Mouse (Mus musculus): ENCODE results near the gene Focad.

Focad gene

DNA sequence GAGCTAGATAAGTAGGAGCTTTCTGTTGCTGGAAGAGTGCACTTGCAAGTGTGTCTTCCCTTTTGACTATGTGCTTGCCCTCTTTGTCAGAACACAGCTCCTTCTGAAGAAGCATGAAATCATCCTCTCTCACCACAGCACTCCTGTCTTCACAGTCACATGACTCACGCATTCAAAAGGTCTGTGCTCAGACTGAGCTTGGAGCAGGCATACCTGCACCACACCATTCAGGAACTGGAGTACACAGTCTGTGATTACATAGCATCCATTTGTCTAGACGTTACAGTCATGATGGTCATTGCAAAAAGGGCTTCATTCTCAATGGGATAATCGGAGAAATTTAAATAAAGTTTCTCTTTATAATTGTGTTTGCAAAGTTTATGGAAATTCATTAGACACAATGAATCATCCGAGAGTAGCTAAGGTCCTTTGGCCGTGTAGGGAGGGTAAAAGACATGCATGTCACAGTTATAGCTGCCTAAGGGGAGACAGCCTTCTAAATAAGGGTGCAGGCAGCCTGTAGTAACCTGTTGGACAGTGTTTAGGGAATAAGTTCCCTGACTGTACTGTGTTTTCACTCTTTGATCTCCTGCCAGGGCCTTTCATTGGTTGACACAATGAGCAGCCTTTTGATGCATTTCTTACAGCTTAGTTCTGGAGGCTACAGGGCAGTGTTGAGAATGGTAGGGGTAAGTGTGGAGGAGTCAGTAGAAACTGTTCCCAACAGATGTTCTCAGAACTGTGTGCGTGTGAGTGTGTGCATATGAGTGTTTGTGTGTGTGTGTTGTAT lies 206.6 kb downstream of the Focad start:
- no peak for DNase-seq (ENCODE audit: low read depth, low spot score)

DNA sequence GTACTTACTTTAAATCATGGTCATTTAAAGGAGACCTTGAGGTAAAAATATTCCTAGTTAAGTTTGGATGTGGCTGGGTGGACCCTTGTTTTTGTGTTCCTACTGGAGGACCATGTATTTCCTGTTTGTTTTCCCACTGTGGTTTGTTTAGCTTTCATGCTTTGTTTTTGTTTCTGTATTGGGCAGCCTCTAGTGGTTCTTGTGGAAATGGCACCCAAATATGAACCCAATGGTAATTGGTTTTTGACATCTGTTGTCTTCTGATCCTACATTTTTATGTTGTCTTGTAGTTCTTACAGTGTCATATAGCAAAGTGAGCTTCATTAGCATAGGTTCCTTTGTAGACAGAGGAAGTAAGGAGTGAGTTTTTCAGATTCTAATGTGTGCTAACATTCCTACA lies 207.9 kb downstream of the Focad start:
- DNase-seq (ENCODE audit: low read depth, low spot score): peak; percentile 56

DNA sequence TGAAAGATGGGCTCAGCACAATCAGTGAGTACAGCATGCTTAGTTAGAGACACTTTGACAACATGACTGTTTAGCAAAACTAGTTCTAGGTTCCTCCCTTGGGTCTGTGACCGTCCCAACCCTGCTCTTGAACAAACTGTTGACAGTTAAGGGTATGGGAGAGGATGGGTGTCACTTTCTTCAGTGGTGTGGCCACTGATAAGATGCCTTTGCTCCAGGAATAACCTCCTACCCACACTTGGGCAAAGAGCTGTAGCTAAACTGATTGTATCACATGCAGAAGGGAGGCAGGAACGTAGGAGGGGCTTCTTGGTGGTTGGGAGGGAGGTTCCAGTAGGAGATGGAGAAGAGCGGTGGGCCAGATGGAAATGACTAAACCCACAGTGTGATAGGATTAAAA lies 213.3 kb downstream of the Focad start:
- no peak for DNase-seq (ENCODE audit: low read depth, low spot score)

DNA sequence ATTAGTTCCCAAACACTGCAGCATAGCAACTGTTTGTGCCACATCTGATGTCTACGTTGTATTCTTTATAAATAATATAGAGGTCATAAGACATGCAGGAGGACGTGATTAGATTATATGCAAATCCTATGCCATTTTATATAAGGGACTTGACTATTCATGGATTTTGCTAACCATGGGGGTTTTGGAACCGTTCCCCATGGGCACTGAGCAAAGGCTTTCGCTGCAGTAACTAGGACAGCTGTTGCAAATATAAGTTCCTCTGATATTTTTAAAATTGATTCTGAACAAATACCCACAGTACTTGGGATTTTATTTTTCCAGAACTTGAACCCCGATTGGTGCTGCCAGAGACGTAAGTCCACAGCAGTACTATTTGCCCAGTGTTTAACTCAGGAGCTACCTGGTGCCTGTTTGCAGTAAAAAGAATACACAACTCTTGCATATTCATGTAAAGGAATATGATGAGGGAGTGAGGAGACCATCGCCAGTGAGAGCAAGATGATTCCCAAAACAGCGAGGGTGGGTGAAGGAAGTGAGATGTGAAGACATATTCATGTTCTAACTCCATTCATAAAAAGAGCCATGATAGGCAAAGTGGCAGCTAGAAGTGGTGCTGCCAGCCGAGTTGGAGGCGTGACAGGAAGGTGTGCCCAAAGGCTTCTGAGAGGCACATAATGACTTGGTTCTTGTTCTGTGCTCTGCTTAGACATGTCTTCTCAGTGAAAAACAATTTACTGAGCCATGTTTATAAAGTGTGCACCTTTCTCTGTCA lies 214.1 kb downstream of the Focad start:
- DNase-seq (ENCODE audit: low read depth, low spot score): peak; percentile 42

DNA sequence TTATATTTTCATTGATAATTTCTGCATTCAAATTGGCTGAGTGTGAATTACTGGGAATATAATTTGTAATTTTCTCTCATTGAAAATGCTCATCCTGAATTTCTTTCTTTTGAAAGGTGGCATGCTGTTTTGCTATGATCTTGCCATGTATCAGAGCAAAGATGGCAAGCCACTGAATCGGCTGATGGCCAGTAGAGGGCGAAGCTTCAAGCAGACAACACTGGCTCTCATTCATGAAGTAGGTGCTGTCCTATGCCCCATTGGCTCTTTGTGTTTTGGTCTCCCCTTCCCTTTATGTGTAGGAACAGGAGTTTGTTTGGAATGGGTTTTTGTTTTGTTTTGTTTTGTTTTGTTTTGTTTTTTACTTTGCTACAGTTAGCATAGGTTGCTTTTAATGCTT lies 215.2 kb downstream of the Focad start:
- peak; percentile 55 for DNase-seq (ENCODE audit: low read depth, low spot score)

DNA sequence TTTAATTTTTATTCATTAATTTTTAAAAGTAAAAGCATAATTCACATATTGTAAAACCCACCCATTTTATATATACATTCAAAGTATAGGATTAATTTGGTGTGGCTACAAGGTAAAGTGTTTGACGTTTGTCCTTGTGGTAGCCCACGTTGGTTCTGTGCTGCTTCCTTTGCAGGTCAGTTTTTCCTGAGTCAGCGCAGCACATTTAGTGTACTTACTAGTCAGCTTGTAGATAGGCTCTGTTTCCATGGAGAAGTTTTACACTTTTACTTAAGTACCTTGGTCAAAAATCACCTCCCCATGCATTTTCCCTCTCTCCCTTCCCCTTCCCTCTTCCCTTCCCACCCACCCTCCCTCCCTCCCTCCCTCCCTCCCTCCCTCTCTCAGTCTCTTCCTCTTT lies 220.5 kb downstream of the Focad start:
- DNase-seq (ENCODE audit: low read depth, low spot score): no peak

DNA sequence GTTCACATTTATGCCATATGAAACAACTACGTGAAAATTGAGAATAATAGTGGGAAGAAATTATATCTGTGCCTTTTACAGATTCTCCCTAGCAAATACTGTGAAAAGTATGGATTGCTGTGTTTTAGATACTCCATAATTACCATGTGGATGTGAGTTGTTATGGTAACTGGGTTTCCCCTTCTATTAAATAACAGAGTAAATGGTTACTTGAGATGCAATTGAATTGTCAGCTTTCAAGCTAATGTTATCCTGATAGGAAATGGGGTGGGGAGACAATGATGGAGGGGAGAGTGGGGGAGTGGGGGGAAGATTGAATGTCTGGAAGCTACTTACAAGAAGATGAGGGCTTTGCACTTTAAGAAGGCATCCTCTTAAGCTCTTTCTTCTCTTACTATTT lies 225.6 kb downstream of the Focad start:
- peak; percentile 30 for DNase-seq (ENCODE audit: low read depth, low spot score)

DNA sequence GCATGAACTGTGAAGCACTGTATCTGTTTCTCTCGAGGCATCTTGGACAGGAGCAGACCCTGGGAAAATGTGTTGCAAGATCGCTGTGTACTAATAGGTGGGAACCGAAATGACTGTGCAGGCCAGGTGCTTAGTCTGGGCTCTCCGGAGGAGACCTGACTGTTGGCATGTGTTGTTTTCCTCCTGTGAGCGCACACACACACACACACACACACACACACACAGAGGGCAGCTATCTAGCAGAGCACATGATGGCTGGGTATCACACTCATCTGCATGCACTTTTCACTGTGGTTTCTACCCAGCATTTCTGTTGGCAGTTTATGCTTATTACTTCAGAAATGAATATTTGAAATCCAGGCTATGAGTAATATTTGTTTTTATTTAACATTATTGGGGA lies 231.0 kb downstream of the Focad start:
- no peak for DNase-seq (ENCODE audit: low read depth, low spot score)

DNA sequence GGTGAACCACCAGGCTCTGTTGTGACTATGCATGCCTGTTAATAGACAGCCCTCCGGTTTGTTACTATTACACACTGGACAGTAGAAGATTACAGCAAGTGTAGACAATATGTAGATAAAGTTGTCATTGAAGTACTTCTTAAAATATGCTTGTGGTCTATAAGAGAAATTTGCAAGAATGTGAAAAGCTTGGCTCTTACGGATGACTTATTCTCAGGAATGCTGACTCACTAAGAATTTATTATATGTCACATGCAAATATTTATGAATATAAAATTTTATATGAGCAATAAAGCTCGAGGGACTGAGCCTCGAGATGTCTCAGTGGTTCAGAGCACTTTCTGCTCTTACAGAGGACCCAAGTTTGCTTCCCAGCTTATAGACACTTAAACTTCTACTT lies 240.1 kb downstream of the Focad start:
- DNase-seq (ENCODE audit: low read depth, low spot score): no peak

DNA sequence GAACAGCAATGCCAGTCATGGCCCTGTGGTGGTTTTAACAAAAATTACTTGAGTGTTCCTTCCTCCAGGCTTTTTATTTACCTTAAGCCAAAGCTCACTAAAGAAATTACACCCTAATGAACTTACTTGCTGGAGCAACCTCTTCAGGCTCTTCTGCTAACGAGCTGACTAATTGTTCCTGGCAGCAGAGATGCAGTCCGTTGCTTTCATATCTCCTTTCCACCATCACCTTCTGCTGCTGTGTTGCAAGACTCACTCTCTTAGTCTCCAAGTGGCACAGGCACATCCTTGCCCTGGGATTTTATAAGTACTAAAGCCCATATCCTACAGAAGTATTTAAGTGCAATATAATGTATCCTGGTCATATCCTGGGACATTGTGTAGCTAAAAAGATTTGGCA lies 242.3 kb downstream of the Focad start:
- no peak for DNase-seq (ENCODE audit: low read depth, low spot score)

DNA sequence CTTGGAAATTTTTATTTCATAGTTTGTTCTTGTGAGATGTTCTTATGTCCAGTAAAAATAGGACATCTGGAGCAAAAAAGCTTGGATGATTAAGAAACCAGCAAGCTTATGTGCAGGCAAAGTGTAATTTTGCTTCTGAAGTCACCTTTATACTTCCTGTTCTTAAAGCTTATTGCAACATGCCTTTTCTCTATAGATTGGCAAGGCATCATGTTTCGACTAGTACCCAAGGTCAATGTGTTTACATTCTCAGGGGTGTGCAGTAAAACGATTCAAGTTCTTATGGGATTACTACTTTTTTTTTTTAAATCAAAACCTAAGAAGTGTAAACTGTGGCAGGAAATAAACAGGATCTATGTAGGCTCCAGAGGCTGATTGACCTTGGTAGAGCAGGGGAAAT lies 242.9 kb downstream of the Focad start:
- no peak for DNase-seq (ENCODE audit: low read depth, low spot score)

DNA sequence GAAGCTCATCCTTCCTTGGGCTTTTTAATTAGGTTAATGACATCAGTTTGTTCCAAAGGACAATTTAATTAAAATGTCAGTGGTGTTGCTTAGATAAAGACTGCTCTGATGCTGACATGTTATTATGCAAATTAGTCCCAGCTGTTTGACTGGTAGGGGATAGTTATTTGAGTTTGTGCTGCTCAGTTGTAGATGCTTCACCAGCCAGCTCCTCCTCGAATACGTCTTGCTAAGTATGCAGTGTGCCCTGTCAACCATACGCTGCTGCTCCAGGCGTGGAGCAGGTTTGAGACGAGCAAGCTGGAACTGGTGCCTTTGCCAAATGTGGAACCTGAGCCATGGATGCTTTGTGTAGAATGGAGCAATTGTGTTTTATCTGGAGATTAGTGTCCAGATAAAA lies 243.7 kb downstream of the Focad start:
- DNase-seq (ENCODE audit: low read depth, low spot score): no peak

DNA sequence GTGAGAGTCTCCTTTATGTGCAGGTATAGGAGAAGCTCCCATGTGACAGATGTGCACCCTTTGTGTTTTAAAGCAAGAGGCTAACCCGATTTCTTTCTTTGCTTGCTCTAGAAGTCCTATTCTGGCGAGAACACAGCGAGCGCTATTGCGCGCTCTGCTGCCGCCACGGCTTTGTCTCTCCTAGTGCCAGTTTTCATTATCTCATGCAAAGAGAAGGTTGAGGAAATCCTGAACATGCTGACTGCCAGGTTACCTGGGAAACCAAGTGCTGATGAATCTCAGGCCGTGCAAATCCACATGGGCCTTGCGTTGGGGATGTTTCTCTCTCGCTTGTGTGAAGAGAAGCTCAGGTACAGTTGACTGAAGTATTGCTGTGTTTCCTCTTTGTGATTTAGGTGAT lies 250.0 kb downstream of the Focad start:
- peak; percentile 72 for DNase-seq (ENCODE audit: low read depth, low spot score)

DNA sequence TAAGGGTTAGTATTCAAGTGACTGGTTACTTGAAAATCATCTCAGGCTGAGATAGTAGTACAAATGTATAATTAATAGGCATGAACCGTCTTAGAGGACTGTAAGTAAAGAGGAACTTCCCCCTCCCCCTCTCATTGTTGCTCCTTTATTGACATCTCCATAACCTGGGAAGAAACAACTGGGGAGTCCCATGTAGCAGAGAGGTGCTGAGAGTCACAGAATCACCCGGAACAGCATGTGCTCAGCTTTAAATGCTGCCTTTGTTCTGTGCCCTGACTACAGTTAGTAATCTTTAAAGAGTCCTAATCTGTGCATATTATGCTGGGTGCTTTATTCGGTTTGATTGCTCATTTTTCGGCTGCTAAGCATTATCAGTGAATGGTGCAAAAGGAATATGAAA lies 250.6 kb downstream of the Focad start:
- DNase-seq (ENCODE audit: low read depth, low spot score): no peak

DNA sequence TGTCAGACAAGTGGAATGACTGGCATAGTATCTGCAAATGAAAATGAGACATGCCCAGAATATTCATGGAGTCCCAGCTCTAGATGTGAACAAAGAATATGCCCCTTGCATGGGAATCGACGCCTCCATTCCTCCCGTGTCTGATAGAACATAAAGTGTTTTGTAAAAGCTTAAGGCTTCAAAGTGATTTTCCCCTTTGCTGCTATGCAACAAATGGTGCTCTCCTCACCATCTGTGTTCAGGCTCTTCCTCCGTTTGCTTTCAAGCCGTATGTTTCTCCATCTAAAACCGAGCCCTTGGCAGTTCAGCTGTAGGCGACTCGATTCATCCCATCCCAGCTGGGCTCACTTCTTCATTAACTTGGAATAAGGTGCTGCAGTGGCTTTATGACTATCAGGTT lies 251.5 kb downstream of the Focad start:
- DNase-seq (ENCODE audit: low read depth, low spot score): peak; percentile 76

DNA sequence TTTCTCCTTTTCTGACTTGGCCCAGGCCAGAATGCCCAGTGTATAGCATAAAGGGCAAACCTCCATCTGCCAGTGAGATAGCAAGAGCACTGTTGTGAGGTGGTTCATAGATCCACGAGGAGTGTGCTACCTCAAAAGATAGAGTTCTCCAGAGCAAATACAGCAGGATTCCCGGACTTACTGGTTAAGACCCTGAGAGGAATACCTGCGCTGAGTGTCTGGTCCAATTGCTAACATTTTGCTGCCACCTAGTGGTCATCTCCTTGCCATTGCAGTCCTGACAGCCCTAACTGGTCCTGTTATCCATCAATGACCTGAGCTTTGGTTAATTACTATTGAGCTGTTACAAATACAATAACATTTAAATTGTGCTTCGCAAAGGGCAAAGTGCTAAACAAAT lies 256.5 kb downstream of the Focad start:
- DNase-seq (ENCODE audit: low read depth, low spot score): peak; percentile 91

DNA sequence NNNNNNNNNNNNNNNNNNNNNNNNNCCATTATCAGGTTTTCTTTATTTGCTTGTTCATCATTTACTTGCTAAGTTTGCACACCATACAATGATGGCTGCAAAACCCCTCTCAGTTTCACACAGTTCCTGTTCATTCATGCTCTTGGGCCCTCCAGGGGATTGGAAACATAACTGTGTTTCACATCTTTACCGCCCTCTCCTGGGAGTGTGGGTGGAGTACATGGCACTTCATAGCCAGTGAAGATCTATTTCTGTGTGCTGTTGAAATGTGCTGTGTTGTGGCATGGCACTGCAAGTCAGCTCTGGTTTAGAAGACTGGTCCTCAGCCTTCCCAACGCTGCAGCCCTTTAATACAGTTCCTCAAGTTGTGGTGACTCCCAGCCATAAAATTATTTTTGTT lies 262.2 kb downstream of the Focad start:
- DNase-seq (ENCODE audit: low read depth, low spot score): peak; percentile 61

DNA sequence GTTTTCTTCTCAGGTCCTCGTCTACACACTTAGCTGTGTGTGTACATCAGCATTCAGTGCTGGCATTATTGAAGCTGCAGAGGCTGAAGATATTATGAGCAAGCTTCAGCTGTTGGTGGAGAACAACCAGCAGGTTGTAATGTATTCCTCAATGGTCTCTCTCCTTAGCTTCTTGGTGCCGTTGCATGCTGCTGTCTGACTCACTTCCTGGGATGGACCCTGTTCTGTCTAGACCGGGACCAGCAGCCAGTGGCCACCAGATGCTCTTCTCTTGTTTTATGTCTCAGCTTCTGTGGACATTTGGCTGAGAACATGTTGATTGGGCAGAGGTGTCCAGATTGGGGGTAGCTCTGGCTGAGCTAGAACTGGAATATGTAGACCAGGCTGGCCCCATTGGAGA lies 263.0 kb downstream of the Focad start:
- no peak for DNase-seq (ENCODE audit: low read depth, low spot score)

DNA sequence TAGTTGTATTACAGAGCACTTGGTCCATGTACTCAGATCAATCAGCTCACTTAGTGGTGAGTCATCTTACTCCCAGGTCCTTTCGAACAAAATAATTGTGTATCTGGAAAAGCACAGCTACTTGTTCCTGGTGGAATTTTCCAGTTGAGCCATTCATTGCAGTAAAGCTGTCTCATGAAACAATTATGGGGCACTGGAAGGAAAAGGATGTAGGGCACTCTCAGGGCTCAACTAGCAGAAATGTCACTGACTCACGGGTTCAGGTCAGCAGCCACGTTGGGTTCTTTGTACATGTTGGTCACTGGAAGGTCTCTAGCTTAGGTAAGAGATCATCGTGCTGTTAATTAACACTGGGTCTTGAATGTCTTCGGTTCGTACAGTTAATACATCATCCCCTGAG lies 275.5 kb downstream of the Focad start:
- peak; percentile 40 for DNase-seq (ENCODE audit: low read depth, low spot score)

DNA sequence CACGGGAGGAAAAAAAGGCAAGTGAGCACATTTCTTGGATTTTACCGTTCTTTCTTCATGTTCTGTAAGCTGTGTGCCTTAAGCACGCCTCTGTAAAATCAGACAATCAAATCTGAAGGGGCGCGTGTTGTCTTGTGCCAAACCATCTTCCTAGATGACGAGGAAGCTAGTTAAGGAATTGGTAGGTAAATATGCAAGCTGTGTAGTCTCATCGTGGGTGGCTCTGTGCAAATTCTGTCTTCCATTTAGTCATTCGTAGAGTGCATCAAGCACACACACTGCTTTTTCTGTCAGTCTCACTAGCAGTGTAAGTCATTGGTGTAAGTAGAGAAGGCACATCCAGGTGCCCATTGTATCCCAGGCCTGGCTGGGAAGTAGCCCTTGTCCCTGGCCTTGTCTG lies 276.4 kb downstream of the Focad start:
- peak; percentile 63 for DNase-seq (ENCODE audit: low read depth, low spot score)

DNA sequence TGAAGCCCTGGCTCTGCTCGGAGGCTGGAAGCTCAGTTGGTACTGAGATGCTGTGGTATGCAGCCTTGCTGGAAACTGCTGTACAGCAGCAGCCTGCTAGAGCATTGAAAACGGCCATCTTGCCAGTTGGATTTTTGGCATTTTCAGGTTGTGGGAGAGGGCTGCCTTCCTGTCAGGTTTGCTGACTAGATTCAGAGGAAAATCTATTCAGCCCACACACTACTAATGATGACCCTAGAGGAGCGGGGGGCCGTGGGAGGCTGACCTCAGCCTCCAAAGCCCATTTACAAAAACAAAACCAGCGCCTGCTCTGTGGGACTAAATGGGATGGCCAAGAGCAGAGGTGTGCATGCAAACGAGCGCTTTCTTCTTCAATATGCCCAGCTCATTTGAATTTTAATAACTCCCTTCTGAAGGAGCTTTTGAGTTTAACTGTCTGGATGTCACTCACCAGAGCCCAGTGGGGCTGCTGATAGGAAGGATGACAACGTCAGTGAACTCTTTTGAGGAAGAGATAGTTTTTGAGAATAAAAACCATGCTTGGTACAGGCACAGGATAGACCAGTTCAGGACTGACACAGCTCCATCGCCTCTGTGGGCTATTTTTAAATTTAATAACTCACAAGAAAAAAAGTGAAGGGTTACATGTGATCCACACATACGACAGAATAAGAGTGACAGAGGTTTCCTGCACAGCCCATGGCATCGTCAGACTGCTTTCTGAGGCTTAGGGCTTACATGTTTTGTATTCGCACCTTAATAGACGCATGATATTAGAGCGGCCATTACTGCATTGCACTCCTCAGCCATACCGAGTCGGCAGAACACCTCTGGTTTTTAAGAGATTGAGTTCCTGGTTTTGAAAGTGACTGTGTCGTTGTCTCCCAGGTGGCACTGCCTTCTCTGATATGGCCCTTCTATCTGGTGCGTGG lies 278.1 kb downstream of the Focad start:
- DNase-seq (ENCODE audit: low read depth, low spot score): no peak

DNA sequence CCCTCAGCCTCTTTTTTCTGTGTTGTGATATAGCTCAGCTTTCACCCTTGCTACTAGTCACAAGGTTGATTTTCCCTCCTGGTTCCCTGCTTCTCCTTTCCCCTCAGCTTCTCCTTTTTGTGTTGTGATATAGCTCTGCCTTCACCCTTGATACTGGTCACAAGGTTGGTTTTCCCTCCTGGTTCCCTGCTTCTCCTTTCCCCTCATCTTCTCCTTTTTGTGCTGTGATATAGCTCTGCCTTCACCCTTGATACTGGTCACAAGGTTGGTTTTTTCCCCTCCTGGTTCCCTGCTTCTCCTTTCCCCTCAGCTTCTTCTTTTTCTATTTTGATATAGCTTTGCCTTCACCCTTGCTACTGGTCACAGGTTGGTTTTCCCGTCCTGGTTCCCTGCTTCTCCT lies 295.6 kb downstream of the Focad start:
- no peak for DNase-seq (ENCODE audit: low read depth, low spot score)

All from brain, adult 2 months (tissue).